Comparison of ENCODE assay signal across 9 mouse cellular contexts in the genomic region with DNA sequence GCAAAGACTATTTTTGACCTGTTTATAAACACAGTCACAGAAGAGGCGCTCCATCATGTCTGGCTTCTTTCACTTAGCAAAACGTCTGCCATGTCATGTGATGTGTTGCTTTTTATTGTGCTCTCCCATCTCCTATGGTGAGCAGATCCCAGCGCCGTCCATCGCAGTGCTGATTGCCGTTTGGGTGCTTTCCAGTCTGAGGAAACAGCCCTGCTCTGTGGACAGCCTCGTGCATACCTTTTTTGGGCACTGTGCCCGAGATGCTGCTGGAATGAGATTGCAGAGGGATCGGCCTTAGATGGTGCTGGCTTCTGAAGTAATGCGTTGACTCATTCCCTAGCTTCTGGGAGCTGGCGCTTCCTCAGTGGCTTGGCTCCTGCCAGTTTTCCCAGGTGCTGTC. TPM values are rescaled to one million over a fixed set of nuclear protein-coding genes. Genes with fewer than 3 reads are reported as not detected.
A peak's percentile ranks its signal among the peaks of the same experiment; 100 is the strongest.
DNase-seq lines count a peak whose midpoint lies in the region; ATAC-seq and TF ChIP-seq lines count a peak whose summit lies in the region.
"Had no signal": no experiment of that assay in that cellular context is flagged by ENCODE, and none has a peak within 500 bp of the region (broad histone marks: within the 10 kb centered on the region; RNA-seq: fewer than 3 reads in every experiment).

No protein-coding gene starts in this region.

- 31% methylated on average over 11 of the region's 11 CpGs for WGBS in lung, postnatal 0 days
- 14% methylated on average over 11 of the region's 11 CpGs for WGBS in heart, embryonic 14.5 days
- 43% methylated on average over 11 of the region's 11 CpGs for WGBS in stomach, embryonic 14.5 days

- TF ChIP-seq EP300 in lung, postnatal 0 days (IDR thresholded peaks at IDR 0.05), result no peak

- DNase-seq in lung, postnatal 0 days (ENCODE audit: low spot score), result peak; percentile 49
- no peak for DNase-seq in lung, postnatal 36 days
- DNase-seq in spleen, postnatal 10 days (ENCODE audit: low spot score in 2 of 2), result no peak
- no peak for DNase-seq in spleen, adult 12 weeks (ENCODE audit: low spot score)

- H3K27ac ChIP-seq in lung, postnatal 0 days (ENCODE audit: low read length), result no peak overlapping the region
- no peak overlapping the region for H3K27ac ChIP-seq in bone marrow macrophage, adult 2 months (ENCODE audit: insufficient read depth, low read depth, low read length)
- H3K27ac ChIP-seq in heart, embryonic 14.5 days (replicated peaks in 1 of 2; ENCODE audit: control insufficient read depth in 1 of 2, insufficient read depth in 1 of 2, low read depth in 2 of 2, low read length in 2 of 2), result peak overlapping the region; percentile 42 to 80
- no peak overlapping the region for H3K27ac ChIP-seq in stomach, embryonic 14.5 days (ENCODE audit: low read length)
- H3K27ac ChIP-seq: limb, embryonic 13.5 days; neural tube, embryonic 12.5 days had no signal

- no peak for TF ChIP-seq CTCF in lung, postnatal 0 days (IDR thresholded peaks at IDR 0.05)
- no peak for TF ChIP-seq CTCF in bone marrow macrophage, adult 2 months (IDR thresholded peaks at IDR 0.05; ENCODE audit: low read depth, low read length)

- H3K36me3 ChIP-seq in lung, postnatal 0 days (ENCODE audit: insufficient read depth, low read length), result no peaks in the 10 kb centered on the region
- no peaks in the 10 kb centered on the region for H3K36me3 ChIP-seq in heart, embryonic 14.5 days (ENCODE audit: control insufficient read depth, insufficient read depth, low read length)
- no peaks in the 10 kb centered on the region for H3K36me3 ChIP-seq in stomach, embryonic 14.5 days (ENCODE audit: control insufficient read depth, insufficient read depth, low read length)
- H3K36me3 ChIP-seq: limb, embryonic 13.5 days; neural tube, embryonic 12.5 days had no signal

- no peak for TF ChIP-seq POLR2A in bone marrow macrophage, adult 2 months (IDR thresholded peaks at IDR 0.05; ENCODE audit: borderline replicate concordance, low read depth, low read length)

- H3K9me3 ChIP-seq in lung, postnatal 0 days (ENCODE audit: low read length), result no peaks in the 10 kb centered on the region
- no peaks in the 10 kb centered on the region for H3K9me3 ChIP-seq in heart, embryonic 14.5 days (ENCODE audit: control insufficient read depth, low read length)
- H3K9me3 ChIP-seq in stomach, embryonic 14.5 days (ENCODE audit: control insufficient read depth, low read depth, low read length), result no peaks in the 10 kb centered on the region
- H3K9me3 ChIP-seq: limb, embryonic 13.5 days; neural tube, embryonic 12.5 days had no signal

- ATAC-seq in lung, postnatal 0 days, result peak; percentile 53
- peak; percentile 86 for ATAC-seq in heart, embryonic 14.5 days (ENCODE audit: insufficient number of reproducible peaks, insufficient read depth, low FRiP score, low read depth)
- peak; percentile 47; the same call in 1 of the 2 replicates for ATAC-seq in stomach, embryonic 14.5 days (ENCODE audit: insufficient number of reproducible peaks, insufficient read depth, low FRiP score, low read depth)

- H3K4me3 ChIP-seq in lung, postnatal 0 days (ENCODE audit: low read depth, low read length), result no peak overlapping the region
- H3K4me3 ChIP-seq in bone marrow macrophage, adult 2 months (ENCODE audit: insufficient read depth, low read length), result peak overlapping the region; percentile 25; the same call in 1 of the 2 replicates
- peak overlapping the region in 1 of 2 experiments; percentile 13; a peak in 1 of 4 replicates for H3K4me3 ChIP-seq in heart, embryonic 14.5 days (ENCODE audit: control insufficient read depth in 1 of 2, insufficient read depth in 1 of 2, low read depth in 1 of 2, low read length in 2 of 2)
- H3K4me3 ChIP-seq in stomach, embryonic 14.5 days (ENCODE audit: low read depth, low read length), result no peak overlapping the region
- H3K4me3 ChIP-seq: limb, embryonic 13.5 days; neural tube, embryonic 12.5 days had no signal

- no peaks in the 10 kb centered on the region for H3K27me3 ChIP-seq in lung, postnatal 0 days (replicated peaks; ENCODE audit: insufficient read depth, low read length)
- no peaks in the 10 kb centered on the region for H3K27me3 ChIP-seq in heart, embryonic 14.5 days (ENCODE audit: control insufficient read depth, insufficient read depth, low read length)
- H3K27me3 ChIP-seq in stomach, embryonic 14.5 days (ENCODE audit: control insufficient read depth, insufficient read depth, low read length), result no peaks in the 10 kb centered on the region
- H3K27me3 ChIP-seq: limb, embryonic 13.5 days; neural tube, embryonic 12.5 days had no signal

- H3K4me2 ChIP-seq in lung, postnatal 0 days (replicated peaks; ENCODE audit: low read depth, low read length), result no peak overlapping the region
- H3K4me2 ChIP-seq in heart, embryonic 14.5 days (ENCODE audit: low read length), result peak overlapping the region; percentile 40
- H3K4me2 ChIP-seq in stomach, embryonic 14.5 days (replicated peaks; ENCODE audit: low read depth, low read length), result no peak overlapping the region
- H3K4me2 ChIP-seq: limb, embryonic 13.5 days; neural tube, embryonic 12.5 days had no signal

- no peaks in the 10 kb centered on the region for H3K4me1 ChIP-seq in lung, postnatal 0 days (ENCODE audit: insufficient read depth, low read depth, low read length)
- H3K4me1 ChIP-seq in bone marrow macrophage, adult 2 months (ENCODE audit: control insufficient read depth, insufficient read depth, low read length), result peaks cover 4% of the 10 kb centered on the region; the same call in 1 of the 2 replicates
- H3K4me1 ChIP-seq in heart, embryonic 14.5 days (ENCODE audit: control insufficient read depth in 2 of 2, insufficient read depth in 2 of 2, low read length in 2 of 2), result peaks cover 10 to 11% of the 10 kb centered on the region in 2 experiments
- H3K4me1 ChIP-seq in stomach, embryonic 14.5 days (ENCODE audit: control insufficient read depth, insufficient read depth, low read length), result no peaks in the 10 kb centered on the region; the same call in 1 of the 2 replicates

- H3K9ac ChIP-seq in lung, postnatal 0 days (replicated peaks; ENCODE audit: low read depth), result no peak overlapping the region
- H3K9ac ChIP-seq in heart, embryonic 14.5 days (ENCODE audit: low read length), result no peak overlapping the region
- H3K9ac ChIP-seq in stomach, embryonic 14.5 days (replicated peaks; ENCODE audit: low read depth, low read length), result no peak overlapping the region
- H3K9ac ChIP-seq: limb, embryonic 13.5 days; neural tube, embryonic 12.5 days had no signal

RNA-seq across cellular contexts. Expression of a gene that starts 3.5 kb away (rescaled TPM):
- not detected in 2 replicates for polyA plus RNA-seq in lung, postnatal 0 days (2015; fragmentation: Nextera tagmentation; extraction: Ambion mirVana)
- not detected in 2 replicates for polyA plus RNA-seq in bone marrow macrophage, adult 2 months (2012; ENCODE audit: insufficient read depth, insufficient read length, missing spikeins)
- polyA plus RNA-seq in heart, embryonic 14.5 days (2014; fragmentation: Nextera tagmentation; extraction: Ambion mirVana), result 0.19 and 0.28 TPM in 2 replicates
- polyA plus RNA-seq in stomach, embryonic 14.5 days (2014; fragmentation: Nextera tagmentation; extraction: Ambion mirVana), result not detected in 2 replicates
- polyA plus RNA-seq: limb, embryonic 13.5 days; neural tube, embryonic 12.5 days had no signal

RNA-seq across cellular contexts. Expression of a gene that starts 19.8 kb away (rescaled TPM):
- polyA plus RNA-seq in lung, postnatal 0 days (2015; fragmentation: Nextera tagmentation; extraction: Ambion mirVana), result 124 and 157 TPM in 2 replicates
- 180 and 197 TPM in 2 replicates for polyA plus RNA-seq in bone marrow macrophage, adult 2 months (2012; ENCODE audit: insufficient read depth, insufficient read length, missing spikeins)
- polyA plus RNA-seq in heart, embryonic 14.5 days (2014; fragmentation: Nextera tagmentation; extraction: Ambion mirVana), result 80.9 and 87.6 TPM in 2 replicates
- 154 and 159 TPM in 2 replicates for polyA plus RNA-seq in stomach, embryonic 14.5 days (2014; fragmentation: Nextera tagmentation; extraction: Ambion mirVana)

RNA-seq across cellular contexts. Expression of a gene that starts 44.3 kb away (rescaled TPM):
- polyA plus RNA-seq in lung, postnatal 0 days (2015; fragmentation: Nextera tagmentation; extraction: Ambion mirVana), result 0.13 TPM in 1 of 2 replicates, not detected in the other
- polyA plus RNA-seq in bone marrow macrophage, adult 2 months (2012; ENCODE audit: insufficient read depth, insufficient read length, missing spikeins), result not detected in 2 replicates
- 0.08 TPM in 1 of 2 replicates, not detected in the other for polyA plus RNA-seq in heart, embryonic 14.5 days (2014; fragmentation: Nextera tagmentation; extraction: Ambion mirVana)
- 0.67 TPM in 1 of 2 replicates, not detected in the other for polyA plus RNA-seq in stomach, embryonic 14.5 days (2014; fragmentation: Nextera tagmentation; extraction: Ambion mirVana)

RNA-seq across cellular contexts. Expression of a gene that starts 55.3 kb away (rescaled TPM):
- 45.8 and 46.6 TPM in 2 replicates for polyA plus RNA-seq in lung, postnatal 0 days (2015; fragmentation: Nextera tagmentation; extraction: Ambion mirVana)
- 7.3 and 9.3 TPM in 2 replicates for polyA plus RNA-seq in bone marrow macrophage, adult 2 months (2012; ENCODE audit: insufficient read depth, insufficient read length, missing spikeins)
- 98.1 and 101 TPM in 2 replicates for polyA plus RNA-seq in heart, embryonic 14.5 days (2014; fragmentation: Nextera tagmentation; extraction: Ambion mirVana)
- polyA plus RNA-seq in stomach, embryonic 14.5 days (2014; fragmentation: Nextera tagmentation; extraction: Ambion mirVana), result 197 and 201 TPM in 2 replicates

Comparison
In these comparisons a context has a peak if more than half of its experiments do, and no peak if none do; other contexts are left out.
1. H3K27ac ChIP-seq: peak in heart, embryonic 14.5 days (2 of 2); none in lung, postnatal 0 days (single experiment), bone marrow macrophage, adult 2 months (single experiment) and stomach, embryonic 14.5 days (single experiment).
2. Peak in every context shown above with its lines, with median percentiles within 50 percentile points of each other: ATAC-seq.